Mouse (Mus musculus) right cerebral cortex, postnatal 10 days (tissue): Measurements from ENCODE around the gene Elmsan1.

Experiments
- DNase-seq, 2 experiments: peaks; one replicate each; pipeline ENCODE4 v3.0.0; 2021; ENCODE audit warnings: low spot score in 2 of 2

Gene Elmsan1

DNA sequence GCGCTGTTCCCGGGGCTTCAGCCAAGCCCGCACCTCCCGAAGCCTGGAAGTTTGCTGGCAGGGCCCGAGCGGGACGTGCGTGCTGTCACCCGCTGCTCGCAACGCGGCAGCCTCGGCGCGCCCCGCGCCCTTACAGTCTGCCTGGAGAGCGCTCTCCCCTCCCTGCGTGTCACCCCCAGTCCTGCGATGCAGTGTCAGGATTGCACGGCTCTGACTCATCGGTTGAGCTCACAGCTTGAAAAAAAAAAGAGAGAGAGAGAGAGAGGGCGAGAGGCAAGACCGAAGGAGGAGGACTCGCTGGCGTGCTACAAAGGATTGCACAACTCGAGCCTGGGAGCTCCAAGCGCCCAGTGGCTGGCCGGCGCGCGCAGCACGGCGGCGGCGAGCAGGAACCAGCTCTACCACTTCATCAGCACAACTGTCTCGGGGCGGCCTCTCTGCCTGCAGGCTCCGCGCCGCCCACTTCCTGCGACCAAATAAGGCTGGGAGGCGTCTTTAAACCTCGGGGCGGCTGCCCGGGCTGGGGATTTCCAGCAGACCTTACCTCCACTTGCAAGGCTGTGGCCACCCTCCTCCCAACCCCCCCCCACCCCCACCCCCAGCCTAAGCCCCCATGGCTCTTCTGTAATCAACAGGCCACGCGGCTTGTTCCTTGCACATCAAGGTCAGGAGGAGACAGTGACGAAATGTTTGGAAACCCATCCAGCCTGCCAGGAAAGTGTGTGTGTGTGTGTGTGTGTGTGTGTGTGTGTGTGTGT lies 24.9 kb downstream of the Elmsan1 start:
- peak; percentile 93 to 95 for DNase-seq

DNA sequence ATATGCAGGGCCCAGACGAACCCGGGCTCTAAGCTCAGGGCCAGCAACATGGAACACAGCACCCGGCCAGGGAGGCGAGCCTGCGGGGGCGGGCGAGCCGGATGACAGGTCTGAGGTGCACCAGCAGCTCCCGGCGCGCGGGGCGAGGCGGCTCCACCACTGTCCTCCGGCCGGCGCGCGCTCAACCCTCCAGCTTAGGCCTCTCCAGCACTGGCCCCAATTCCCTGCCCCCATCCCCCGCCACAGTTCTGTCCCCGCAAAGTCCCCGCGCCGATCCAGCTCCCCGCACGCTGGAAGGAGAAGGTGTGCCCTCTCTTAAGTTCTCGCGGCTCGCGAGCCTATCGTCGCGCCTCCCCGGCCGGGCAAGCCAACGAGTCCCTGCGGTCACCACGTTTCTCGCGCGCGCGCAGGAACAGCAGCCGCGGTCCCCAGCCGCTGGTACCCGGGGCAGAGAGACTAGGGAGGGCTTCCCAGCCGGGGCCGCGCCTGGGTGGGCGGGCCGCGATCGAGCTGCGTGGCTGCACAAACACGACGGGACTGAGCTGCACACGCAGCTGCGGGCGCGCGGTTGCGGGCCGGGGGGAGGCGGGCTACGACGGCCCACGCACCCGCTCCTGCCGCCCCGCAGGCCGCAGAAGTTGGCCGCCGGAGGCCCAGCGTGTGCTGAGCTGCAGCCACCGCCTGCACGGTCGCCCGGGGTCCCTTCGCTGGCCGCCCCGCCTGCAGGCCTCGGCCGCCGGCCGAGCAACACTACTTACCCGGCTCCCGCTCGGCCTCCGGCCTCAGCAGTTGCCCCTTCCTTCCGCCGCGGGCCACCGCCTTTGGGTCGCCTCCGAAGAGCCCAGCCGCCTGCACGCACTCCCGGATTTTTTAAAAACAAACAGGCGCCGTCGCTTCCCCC lies 25.7 kb downstream of the Elmsan1 start:
- peak; percentile 80 to 82 for DNase-seq

DNA sequence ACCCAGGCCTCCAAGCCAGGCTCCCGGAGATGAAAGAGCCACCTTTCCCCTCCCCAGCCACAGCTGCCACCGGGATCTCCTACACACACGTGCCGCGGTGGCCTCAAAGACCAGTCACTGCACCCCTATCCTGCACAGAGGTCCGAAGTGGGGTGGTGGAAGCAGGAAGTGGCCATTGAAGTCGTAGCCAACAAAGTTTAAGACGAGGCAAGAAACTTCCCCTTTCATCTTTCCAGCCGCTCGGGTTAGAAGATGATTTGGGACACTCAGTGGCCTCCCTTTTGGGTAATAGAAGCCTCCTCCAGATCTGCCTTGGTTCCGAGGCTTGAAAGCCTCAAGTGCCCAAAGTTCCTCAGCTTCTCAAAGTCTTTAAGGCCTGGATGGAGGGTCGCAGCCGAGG lies 26.4 kb downstream of the Elmsan1 start:
- DNase-seq = peak in 1 of 2 experiments; percentile 34

DNA sequence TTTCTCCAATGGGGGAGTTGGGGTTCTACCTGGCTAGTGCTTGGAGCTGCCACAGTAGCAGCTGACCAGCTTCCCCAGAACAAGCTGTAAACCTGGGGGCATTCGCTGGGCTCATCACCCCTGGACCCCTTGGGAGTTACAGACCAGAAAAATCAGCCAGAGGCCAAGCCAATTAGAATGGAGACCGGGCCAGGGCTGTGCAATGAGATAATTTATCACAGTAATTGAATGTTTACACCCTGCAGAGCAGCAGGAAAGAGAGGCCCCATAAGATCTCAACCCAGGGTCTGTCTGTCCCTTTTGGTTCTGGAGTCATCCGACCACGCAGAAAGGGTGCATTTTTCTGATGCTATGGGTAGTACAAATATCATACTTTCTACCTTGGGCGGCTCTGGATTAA lies 26.9 kb downstream of the Elmsan1 start:
- DNase-seq = no peak

DNA sequence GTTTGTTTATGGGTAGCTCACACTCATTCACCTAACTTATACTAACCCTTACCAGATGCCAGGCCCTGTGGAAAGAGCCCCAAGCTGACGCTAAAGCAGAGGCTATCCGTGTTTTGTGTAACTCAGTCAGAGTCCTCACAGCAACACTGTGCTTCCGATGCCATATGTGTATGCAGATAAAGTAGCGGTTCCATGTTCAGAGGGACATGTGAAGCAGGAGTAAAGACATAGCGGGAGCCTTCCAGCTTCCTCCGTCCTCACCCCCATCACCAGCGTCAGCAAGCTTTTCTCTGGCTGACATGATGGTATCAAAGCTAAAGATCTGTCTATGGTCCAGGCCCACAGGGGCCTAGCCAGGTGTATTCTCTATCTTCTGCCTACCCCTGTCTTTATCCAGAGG lies 27.5 kb downstream of the Elmsan1 start:
- no peak for DNase-seq

DNA sequence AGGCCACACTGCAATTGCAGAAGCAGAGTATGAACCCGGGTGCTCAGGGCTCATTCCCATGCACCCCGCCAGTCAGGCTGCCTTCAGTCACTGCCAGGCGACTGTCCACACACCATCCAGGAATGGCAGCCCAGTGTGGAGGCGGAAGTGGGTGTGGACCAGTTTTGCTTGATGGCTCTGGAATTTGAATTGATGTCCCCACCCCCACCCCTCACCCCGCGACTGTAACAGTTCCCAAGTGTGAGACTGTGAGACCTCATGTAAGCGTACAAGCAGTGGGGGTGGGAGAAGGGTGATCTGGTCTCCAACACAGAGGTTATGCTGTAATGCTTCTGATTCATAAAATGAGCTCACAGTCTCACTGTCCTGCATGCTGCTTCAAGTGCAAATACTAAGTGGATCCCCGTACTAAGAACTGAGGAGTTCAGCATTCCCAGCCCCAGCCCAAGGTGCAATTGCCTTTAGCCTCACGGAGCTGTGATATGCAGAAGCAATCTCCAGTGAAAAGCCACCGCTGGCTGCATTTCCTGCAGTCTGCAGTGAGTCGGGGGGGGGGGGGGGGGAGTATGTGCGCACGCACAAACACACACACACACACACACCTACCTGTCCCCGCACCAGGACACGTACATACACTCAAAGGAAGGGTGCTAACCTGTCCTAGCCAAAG lies 28.4 kb downstream of the Elmsan1 start:
- DNase-seq = no peak

DNA sequence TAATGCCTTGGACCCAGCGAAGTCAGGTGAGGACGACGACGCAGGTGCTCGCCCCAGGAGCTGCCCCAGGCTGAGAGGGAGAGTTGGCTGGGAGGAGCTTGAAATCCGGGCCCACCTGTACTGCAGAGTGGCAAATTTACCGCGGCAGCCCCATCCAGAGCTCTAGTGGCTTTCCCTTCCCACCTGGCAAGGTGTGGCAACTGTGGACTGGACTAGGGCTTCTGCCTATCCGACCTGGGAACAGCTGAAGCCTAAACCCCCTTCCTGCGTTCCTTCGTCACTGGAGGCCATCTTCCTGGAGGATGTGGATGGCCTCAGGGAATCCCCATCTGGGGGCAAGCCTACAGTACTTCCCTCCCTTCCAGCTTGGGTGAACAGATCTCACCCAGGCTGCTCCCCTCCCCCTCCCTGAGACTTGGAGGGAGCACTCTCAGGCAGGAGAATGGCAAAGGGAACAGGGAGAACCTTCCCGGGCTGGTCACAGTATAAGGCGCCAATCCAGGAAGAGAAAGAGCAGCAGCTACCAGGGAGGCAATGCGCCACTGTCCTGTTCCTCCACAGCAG lies 29.7 kb downstream of the Elmsan1 start:
- no peak for DNase-seq

DNA sequence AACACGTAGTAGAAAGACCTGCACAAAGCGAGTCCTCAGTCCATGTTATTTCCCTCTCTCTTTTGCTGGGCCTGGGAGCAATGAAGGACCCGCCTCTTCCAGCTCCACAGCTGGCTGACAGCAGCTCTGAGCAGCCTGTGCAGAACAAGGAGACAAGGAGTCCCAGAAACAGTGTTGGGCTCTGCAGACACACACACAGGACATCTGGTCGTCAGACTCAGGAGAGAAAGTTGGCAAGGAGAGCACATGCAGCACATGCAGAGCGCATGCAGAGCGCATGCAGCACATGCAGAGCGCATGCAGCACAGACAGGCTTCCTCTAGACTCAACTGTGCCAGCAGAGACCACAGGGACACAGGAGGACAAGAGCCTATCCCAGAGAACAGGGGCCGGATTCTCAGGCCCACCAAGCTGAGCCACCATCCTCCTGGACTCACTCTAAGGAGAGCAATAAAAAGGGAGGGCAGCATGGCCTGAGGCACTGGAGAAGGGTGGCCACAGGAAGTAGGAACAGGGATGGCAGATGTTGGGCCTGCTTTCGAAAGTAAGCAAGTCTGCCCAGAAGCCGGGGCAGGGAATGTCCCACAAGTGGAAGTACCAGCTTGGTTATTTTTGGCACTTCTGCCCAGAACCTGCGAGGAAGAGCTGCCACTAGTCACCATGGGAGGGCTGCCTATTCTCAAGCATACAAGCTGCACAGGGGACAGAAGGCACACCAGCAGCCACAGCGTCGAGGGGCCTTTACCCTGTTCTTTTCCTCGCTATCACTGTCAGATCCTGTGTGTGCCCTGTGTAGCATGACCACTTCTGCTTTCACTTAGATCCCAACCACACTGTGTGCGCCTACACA lies 30.7 kb downstream of the Elmsan1 start:
- DNase-seq = peak; percentile 38 to 43

DNA sequence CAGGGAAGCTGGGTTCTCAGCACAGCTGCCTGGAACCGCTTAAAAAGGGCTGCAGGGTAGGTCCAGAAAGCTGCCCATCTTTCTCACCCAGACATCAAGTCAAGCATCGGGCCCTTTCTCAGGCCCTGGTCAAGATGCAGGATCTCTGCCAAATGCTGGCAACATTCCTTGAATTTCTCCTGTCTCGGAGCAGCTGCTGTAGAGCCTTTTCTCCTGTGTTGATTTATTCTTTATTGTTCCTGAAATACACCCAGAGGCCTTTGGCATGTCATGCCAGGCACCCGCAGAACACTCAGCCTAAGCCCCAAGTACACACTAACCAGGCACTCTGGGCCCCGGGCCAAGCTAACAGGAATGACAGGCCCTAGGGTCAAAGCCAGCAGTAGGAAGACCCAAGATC lies 31.7 kb downstream of the Elmsan1 start:
- peak; percentile 65 to 73 for DNase-seq

DNA sequence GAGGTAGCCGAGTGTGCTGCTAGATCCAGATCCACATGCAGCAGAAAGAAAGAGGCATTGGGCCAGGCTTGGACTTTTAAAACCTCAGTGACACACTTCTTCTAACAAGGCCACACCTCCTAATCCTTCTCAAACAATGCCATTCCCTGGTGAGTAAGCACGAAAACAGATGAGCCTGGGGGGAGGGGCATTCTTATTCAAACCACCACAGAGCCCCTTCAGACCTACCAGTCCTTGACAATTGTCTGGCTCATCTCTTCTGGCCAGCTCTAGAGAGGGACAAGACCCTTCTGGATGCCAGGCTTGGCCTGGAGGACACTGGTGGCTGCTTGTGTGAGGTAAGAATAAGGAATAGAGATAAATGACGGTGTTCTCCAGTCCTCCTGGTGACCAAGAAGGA lies 32.1 kb downstream of the Elmsan1 start:
- no peak for DNase-seq

DNA sequence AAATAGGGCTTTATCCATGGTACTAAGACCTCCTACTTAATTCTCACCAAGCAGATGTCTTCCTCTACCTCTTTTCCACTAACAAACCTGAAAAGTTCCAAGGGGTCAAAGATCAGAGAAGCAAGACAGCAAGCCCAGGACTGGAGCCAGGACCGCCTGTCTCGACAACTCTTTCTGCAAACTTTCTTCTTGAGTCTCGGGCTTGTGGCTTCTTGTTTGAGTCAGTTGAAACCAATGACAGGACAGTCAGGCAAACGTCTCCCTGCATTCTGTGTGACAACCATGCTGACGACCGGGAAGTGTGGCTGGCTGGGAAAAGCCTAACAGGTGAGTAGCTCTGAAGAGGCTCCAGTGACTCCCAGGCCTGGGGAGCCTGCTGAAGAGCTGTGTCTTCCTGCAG lies 33.1 kb downstream of the Elmsan1 start:
- no peak for DNase-seq

DNA sequence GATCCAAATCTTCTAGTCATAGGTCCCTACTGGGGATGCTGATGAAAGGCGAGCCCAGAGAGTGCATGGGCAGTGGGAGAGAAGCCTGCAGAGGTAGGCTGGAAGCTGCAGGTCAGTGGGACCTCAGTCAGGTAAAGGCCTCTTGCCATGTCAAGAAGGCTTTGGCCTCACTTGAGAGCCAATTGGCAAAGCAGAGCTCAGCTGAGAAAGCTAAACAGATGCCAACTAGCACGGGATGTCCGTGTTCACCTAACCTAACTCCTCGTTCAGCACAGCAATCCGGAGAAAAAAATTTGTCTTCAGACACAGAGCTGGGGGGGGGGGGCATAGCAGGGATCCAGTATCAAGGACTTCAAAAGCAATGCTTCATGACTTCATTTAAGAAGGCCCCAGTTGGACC lies 33.7 kb downstream of the Elmsan1 start:
- DNase-seq = no peak

DNA sequence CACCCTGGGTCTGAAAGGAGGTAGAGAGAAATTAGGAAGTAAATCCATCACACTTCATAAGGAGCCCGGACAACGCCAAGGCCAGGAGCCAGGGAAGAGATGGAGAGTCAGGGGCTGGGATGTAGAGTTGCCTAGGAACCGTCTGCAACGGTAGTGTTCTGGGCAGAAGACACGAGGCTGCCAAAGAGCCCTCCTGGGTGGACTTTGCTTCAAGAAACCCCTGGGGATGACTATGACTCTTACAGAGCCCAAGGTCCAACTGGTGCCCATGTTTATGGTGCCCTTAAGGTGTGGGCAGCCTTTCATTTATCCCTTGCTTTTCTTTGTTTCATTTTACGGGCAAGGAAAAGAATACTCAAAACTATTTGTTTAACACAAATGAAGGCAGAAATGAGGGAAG lies 36.7 kb downstream of the Elmsan1 start:
- no peak for DNase-seq

DNA sequence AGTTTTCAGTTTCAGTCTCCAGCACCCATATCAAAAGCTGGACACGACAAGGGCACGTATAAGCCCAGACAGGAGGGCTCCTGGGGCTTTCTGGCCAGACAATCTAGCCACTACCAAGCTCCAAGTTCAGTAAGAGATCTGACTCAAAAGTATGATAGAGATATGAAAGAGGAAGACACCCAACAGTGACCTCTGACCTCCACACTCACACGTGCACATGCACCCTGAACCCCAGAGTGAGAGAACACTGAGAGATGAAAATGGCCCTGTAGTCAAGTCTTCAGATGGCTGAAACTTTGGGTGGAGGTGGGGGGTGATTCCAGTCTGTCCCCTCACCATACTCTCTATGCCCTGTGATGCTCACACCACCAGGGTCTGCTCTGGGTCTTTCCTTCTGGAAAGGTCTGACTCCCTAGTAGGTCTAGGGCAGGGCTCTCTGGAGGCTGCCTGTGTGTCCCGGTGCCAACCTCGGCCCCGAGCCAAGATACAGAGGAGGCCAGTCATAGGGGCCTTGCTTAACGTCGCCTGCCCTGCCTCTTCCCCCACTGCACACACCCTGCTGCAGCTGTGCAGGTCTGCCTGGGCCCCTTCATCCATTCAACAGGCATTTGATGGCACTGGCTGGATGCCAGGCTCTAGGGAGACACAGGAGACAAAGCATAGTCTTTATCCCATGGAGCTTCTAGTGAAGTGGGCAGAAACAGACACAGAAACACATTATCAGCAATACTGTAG lies 37.8 kb downstream of the Elmsan1 start:
- peak; percentile 78 to 81 for DNase-seq

DNA sequence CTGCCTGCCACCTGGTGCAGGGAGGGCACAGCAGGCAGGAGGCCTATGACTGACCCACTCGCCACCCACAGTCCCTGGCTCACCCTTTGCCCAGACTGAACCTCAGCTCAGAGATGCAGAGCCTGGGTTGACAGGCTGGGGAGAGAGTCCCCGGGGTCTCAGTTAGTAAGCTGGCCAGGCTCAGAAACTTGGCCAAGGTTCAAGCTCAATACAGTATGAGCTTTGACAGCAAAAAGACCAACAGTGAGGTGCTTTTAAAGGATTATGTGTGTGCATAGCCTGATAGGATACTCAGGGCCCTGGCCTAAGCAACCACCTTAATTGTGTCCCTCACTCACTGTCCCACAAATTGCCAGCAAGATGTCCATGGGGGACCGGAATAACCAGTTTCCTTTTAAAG lies 38.6 kb downstream of the Elmsan1 start:
- DNase-seq = no peak

DNA sequence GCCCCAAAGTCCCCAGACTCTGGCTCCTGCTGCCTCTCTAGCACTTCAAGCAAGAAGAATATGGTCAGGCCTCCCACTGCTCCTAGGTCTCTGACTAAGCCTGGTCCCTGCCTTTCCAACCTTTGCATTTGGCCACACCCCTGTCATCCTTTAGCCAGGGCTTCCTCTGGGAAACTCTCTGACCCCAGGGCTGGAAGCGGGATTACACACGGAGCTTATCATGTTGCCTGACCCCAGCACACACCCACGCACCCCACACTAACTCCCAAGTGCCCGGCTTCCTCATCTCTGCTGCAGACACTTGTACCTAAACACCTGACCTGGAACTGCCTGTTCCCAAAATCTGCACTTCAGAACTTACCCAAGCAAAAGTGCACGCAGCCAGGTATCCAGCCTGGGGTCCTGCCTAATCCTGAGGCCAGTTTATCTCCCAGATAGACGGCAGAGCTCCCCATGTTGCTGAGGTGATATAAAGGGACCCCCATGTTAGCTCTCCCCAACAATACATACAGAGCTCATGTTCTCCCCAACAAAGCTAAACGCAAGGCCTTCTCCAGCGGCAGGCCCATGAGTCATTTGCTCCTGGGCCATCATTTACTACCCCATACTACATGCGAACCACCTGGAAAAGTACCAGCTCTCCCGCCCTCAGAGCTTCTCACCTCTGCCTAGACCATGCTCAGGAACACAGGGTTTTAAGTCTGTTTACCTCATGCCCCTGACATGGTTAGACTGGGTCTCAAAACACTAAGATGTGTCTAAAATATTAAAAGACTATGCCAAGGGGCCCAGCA lies 39.8 kb downstream of the Elmsan1 start:
- no peak for DNase-seq

DNA sequence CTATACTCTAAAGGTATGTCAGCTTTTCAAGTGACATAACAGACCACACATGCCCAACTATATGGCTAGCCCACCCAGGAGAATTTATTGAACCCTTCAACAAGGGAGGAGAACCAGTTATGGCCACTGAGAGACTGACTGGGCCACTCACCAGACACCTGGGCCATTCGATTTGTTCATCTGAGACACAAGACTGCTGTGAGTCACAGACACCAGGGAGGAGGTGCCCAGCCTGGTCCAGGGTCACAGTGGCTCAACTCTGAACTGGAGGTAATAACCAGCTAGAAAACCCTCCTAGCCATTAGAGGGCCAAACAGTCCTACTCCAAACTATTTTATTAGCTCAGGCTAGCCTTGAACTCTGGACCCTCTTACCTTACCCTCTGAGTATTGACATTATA lies 40.6 kb downstream of the Elmsan1 start:
- no peak for DNase-seq

DNA sequence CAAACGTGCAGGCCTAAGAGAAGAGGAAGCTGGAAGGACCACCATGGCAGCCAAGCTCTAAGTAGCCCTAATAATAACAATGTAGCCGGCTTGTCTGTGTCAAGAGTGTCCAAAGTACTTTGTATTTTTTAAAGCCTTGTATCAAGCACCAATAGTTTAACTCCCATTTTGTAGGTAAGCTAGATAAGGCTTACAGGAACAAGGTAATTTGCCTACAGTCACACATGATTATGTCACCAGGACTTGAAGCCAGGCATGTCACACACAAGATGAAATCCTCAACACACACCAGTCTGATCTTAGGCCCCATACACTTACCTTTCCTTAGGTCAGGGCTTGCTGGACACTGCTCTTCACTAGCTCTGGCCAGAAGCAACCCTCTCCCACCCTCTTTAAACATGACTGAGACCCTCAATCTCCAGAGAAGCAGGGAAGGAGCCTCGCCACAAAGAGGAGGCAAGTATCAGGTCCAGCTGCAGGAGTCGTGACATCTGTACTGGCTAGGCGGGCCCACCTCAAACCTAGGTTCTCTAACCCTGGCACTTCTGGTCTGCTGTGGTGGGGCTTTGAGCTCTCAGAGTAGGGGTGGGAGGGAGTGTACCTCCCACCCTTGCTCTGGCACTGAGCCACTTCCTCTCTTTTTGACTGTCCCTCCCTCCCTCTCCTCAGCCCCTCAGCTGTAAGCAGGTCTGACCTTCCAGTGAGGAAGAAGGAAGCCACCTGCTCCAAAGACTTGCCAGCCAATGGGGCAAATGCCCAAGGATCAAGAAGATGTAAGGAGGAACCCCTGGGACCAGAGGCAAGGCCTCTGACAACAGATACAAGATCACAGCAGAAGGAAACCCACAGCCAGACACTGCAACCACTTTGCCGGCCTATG lies 41.6 kb downstream of the Elmsan1 start:
- DNase-seq = no peak
